Mouse (Mus musculus) thymus, adult 2 months (tissue): Measurements from ENCODE around the gene Slc39a3.
A peak's percentile ranks its signal among the peaks of the same experiment; 100 is the strongest.

Experiments
- CTCF ChIP-seq: fragments of 200-500 bp; IDR thresholded peaks from 2 replicates; pipeline ENCODE4 v1.5.1; 2012; ENCODE audit warnings: mild to moderate bottlenecking, control low read depth, low read length, moderate library complexity, borderline replicate concordance; ENCODE audit not compliant: control insufficient read depth, poor library complexity, insufficient read depth; ENCODE audit errors: extremely low read depth
- POLR2A ChIP-seq: fragments of 200-500 bp; IDR thresholded peaks from 2 replicates; pipeline ENCODE4 v1.6.1; 2012; ENCODE audit warnings: mild to moderate bottlenecking, low read length, control low read depth, moderate library complexity; ENCODE audit not compliant: control insufficient read depth, poor library complexity, insufficient read depth; ENCODE audit errors: extremely low read depth

GRCm38 (mm10) chr10:81059603-81060543 lies 22.6 kb upstream of the Slc39a3 start, which contains the start of gene Sgta:
- TF ChIP-seq POLR2A = peak; percentile 57; the same call in 1 of the 2 replicates
- peak; percentile 27; the same call in 1 of the 2 replicates for TF ChIP-seq CTCF
